Mouse (Mus musculus): ENCODE measurements around the gene Prcc.

- TF ChIP-seq CTCF (IDR thresholded peaks at IDR 0.05; ENCODE audit: extremely low read depth, insufficient read length, insufficient replicate concordance, low read depth, low read length) (no peak), POLR2A (IDR thresholded peaks at IDR 0.05; ENCODE audit: low read depth, low read length) (no peak)
Observed at GRCm38 (mm10) chr3:87816166-87816565, 69.2 kb downstream of the Prcc start.

Data from small intestine, adult 2 months (tissue).